Mouse (Mus musculus) heart, adult 18-20 months (tissue): ENCODE data around the gene Drp2. TPM values are rescaled to one million over a fixed set of nuclear protein-coding genes. Genes with fewer than 3 reads are reported as not detected.

ENCODE experiments used
- DNase-seq, 2 experiments: peaks; one replicate each; pipeline ENCODE4 v3.0.0; 2021 to 2022; ENCODE audit warnings: mixed read lengths in 1 of 2
- long read RNA-seq, 2 experiments: library from polyadenylated mRNA; stranded (forward); transcript quantifications; one replicate each; pipeline ENCODE4 v2.0.0; 2021
- total RNA-seq, 2 experiments: library from RNA; stranded (reverse); gene quantifications; 2 replicates each; pipeline ENCODE4 v1.2.3; 2021

The Drp2 gene
- under 1 TPM; 0.37 to 0.49 TPM for total RNA-seq
- long read RNA-seq, experiment 1 = 0 reads
- long read RNA-seq, experiment 2 = 0 reads

- peak; percentile 0 to 8 for DNase-seq
Measured at GRCm38 (mm10) chrX:134403863-134404583, at the start of gene Drp2. Gene Drp2 (plus strand): TSS chrX:134404551.

GRCm38 (mm10) chrX:134359336-134359735 is 45.0 kb upstream of the Drp2 start:
- DNase-seq = no peak

DNA sequence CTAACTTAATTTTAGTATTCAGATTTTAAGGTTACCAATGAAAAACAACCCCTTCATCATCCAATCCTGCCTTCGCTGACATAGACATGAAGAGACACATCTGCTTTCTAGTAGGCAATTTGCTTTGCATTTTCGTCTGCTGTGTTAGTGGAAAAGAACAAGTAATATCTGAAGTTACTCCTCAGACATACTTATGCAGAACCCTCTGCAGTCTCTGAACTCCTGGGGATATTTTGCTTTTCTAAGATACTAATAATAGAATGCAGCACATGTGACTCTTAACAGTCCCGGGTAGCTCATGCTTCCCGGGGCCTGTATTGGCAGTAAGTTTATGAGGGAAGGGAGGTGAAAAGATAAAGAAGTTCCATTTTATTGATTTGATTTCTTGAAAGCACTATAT is 42.2 kb upstream of the Drp2 start:
- no peak for DNase-seq

DNA sequence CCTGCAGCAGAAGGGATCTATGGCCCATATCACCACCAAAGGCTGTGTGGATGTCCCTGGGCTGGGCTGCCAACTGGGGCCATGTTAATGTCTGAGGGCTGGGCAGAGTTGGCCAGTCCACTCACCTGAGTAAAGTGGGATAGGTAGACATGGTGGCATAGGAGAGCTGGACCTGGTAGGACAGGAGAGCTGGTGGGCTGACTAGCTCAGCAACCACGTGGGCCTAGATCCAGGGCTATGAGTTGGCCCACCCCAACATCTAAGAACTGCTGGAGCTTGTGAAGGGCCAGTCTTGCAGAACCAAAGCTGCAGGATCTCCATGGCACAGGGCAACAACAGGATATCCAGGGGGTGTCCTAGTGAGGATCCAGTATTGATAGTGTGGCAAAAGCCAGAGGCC is 38.9 kb upstream of the Drp2 start:
- DNase-seq = no peak

GRCm38 (mm10) chrX:134366547-134366946 is 37.8 kb upstream of the Drp2 start:
- no peak for DNase-seq

DNA sequence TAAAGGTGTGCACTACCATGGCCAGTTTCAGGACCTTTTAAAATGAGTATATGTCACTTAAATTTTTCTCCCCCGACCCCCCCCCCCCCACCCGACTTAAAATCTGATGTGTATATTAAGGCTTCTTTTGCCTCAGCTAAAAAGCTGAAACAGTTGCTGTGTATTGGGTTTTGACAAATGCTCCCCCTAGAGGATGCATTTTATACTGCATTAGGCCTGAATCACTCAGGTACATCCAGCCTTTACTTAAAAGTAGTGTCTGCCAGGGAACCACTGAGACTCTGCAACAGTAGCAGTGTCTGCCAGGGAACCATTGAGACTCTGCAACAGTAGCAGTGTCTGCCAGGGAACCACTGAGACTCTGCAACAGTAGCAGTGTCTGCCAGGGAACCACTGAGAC is 33.1 kb upstream of the Drp2 start:
- no peak for DNase-seq

GRCm38 (mm10) chrX:134374190-134374589 is 30.2 kb upstream of the Drp2 start:
- no peak for DNase-seq

- DNase-seq = no peak
Measured at GRCm38 (mm10) chrX:134384896-134385295, 19.5 kb upstream of the Drp2 start.

- no peak for DNase-seq
Measured at GRCm38 (mm10) chrX:134398972-134399371, 5.4 kb upstream of the Drp2 start.

GRCm38 (mm10) chrX:134404584-134404955 is 219 bp downstream of the Drp2 start:
- peak in 1 of 2 experiments; percentile 1 for DNase-seq

DNA sequence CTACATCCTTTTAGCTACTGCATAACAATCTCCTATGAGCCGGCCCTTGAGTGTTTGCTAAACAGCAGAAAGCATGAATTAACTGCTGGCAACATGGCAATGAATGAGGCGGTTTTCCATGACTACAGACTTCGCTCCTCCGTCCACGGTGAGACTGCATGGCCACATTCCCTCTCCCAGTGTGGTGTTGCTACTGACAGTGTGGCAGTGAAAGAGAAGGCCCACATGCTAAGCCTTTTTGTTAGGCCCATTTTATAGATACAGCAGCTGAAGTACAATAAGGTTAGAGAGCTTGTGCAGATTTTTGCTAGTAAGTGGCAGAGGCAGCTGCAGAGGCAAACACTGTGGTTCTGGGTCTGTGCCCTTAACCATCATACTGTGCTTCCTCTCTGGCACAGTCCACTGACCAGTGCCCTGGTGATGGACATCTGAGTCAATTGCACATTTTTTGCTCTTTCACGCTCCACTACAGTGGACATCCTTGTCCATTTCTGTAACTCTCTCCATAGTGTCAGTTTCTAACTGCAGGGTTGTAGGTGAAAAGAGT is 5.1 kb downstream of the Drp2 start:
- DNase-seq = no peak

GRCm38 (mm10) chrX:134412096-134412495 is 7.7 kb downstream of the Drp2 start:
- no peak for DNase-seq

DNA sequence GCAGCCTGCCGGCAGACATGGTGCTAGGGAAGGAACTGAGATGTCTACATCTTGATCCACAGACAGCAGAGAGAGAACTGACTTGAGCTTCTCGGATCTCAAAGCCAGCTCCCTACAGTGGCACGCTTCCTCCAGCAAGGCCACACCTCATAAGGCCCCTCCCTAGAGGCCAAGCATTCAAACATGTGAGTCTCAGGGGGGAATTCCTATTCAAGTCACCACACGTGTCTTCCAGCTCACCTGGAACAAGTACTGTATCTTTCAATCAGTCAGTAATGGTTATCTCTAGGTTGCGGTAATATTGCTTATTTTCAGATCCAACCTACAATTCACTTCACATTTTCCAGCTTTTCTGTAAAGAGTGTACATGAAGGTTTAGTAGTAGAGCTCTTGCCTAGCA is 15.7 kb downstream of the Drp2 start:
- DNase-seq = no peak

DNA sequence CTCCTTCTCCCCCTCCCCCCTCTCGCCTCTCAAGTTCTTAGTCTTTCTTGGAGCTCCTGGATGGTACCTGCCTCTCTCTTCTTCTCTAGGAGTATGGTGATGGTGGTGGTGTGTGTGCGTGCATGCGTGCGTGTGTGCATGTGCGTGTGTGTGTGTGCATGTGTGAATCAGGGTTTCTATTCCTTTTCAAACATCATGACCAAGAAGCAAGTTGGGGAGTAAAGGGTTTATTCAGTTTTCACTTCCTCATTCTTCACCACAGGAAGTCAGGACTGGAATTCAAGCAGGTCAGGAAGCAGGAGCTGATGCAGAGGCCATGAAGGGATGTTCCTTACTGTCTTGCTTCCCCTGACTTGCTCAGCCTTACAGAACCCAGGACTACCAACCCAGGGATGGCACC is 19.9 kb downstream of the Drp2 start:
- DNase-seq = no peak

GRCm38 (mm10) chrX:134425798-134426197 is 21.4 kb downstream of the Drp2 start:
- peak; percentile 6 to 7 for DNase-seq

DNA sequence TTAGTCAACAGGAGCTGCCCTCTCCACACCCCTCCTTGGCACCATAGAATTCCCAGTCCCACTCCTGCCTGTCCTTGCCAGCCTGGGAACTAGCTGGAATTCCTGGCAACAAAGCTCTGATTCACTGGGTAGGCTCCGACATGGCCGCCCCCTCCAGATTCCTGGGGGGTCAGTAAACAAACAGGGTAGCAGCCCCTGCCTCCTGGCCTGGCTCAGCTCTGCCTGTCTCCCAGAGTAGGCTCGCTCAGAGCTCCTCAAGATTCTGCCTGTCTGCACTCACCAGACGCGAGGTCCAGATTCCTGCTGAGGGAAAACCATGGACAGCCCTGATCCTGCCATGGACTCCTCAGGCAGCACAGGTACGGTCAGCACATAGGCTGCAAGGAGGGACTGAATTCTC is 22.5 kb downstream of the Drp2 start:
- no peak for DNase-seq

GRCm38 (mm10) chrX:134427307-134427706 is 23.0 kb downstream of the Drp2 start:
- no peak for DNase-seq

- no peak for DNase-seq
Measured at GRCm38 (mm10) chrX:134474988-134475710, 70.8 kb downstream of the Drp2 start.

DNA sequence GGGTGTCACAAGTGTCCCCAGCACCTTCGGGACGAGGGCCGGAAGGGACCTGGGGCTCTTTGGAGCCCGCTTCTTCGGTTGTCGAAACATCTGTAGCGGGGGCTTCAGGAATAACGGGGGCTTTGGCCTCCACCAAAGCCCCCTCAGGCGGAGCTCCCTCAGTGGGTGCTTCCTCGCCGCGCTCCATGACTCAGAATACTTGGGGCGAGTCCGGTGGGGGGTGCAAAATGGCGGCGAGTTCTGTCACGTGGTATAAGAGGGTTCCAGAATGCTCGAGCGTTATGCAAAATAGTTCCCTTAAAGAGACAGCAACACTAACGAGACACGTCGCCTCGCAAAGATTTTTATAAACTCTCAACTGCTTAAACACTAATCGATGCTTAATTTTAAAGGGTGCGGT is 71.9 kb downstream of the Drp2 start, which contains the start of gene Taf7l:
TSS of gene Taf7l (minus strand) at position 201 of the 400 bp plus-strand sequence.
- no peak for DNase-seq

DNA sequence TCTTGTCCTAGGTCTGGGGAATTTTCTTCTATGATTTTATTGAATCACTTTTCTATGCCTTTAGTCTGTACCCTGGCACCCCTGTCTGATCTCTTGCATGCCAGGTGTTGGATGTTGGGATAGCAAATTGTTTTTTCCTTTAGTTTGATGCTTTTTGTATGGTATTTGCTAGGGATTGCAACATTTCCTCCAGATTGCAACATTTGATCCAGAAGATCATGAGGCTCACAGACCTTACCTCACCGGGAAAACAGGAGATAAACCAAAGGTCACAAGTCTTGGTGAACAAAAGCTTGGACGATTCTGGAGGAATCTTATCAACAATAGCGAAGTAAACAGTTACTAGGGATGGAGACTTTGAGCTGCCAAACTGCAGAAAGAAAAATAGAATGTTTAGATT is 77.4 kb downstream of the Drp2 start:
- no peak for DNase-seq

DNA sequence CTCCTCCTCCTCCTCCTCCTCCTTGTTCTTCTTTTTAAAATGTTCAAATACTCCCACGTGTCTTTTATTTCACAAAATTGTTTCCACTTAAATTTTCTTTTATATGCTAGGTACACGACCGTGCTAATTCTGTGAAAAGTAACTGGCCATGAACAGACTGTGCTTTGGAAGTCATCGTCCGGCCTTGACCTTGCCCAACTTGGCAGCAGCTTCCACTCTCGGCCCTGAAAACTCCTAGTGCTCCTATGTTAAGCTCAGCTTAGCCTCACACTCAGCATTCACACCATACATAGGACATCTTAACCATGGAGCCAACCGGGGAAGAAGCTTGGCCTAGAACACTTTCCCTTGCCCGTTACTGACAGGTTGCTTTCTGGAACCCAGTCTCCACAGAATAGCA is 96.3 kb downstream of the Drp2 start:
- peak in 1 of 2 experiments; percentile 5 for DNase-seq
